Mouse (Mus musculus) heart, postnatal 0 days (tissue): Measurements from ENCODE around the gene Unc13b.

ENCODE experiments used
- CTCF ChIP-seq: IDR thresholded peaks from 2 replicates; pipeline ENCODE4 v1.5.1; 2016; ENCODE audit warnings: antibody characterized with exemption, control low read depth, low read depth
- EP300 ChIP-seq: IDR thresholded peaks from 2 replicates; pipeline ENCODE4 v1.6.1; 2016; ENCODE audit warnings: antibody characterized with exemption, low read depth

DNA sequence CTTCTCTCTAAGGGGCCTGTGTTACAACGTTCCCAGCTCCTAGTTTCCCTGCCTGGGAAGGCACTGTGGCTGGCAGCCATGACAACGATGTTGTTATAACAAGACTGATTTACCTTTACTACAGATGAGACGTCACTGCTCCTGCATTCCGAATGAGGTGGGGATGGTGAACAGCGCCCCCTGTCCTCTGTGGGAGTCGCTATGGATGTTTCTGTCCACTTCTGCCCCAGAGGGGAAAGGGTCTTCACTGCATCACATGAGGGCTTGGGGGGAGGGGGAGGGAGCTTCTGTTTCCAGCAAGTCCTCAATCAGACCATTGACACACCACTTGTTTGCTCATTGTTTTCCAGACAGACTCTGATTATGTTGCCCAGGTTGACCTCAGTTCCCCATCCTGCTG, 235.2 kb downstream of the Unc13b start:
- peak; percentile 26; the same call in 1 of the 2 replicates for TF ChIP-seq CTCF
- no peak for TF ChIP-seq EP300
